Mouse (Mus musculus): ENCODE measurements around the gene Lurap1l. TPM values are rescaled to one million over a fixed set of nuclear protein-coding genes. Genes with fewer than 3 reads are reported as not detected.

The Lurap1l gene
- 6.1 TPM in 2 replicates for polyA plus RNA-seq (2015; fragmentation: Nextera tagmentation; extraction: Ambion mirVana)

DNA sequence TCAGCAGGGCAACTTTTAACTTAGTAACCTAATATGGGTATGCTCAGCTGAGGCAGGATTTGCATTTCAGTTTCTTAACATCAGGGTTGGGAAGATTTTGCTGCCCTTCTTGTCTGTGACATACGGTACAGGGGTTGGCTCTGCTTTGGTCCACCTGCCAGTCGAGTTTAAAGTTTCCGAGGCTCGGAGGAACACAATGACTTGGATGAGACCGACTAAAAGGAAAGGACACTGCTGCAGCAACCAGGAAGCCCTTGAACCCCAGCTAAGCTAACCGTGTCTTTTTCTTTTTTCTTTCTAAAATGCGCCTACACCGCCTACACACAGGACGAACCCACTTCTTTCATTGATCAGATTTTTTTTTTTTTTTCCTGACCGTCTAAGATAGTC lies at the start of gene Lurap1l:
Gene Lurap1l (plus strand): TSS at position 166 of the 390 bp plus-strand sequence.
- Histone ChIP-seq H3K9me3 (no peaks in the 10 kb centered on the region), H3K36me3 (no peaks in the 10 kb centered on the region), H3K4me3 (replicated peaks) (peak within 1 kb of the TSS; percentile 82), H3K9ac (replicated peaks) (peak within 1 kb of the TSS; percentile 88), H3K4me2 (replicated peaks) (peak within 1 kb of the TSS; percentile 72), H3K4me1 (replicated peaks) (0 out of 2 replicates have a peak, but pooled peaks cover 13% of the 10 kb centered on the region), H3K27ac (peak within 1 kb of the TSS; percentile 96), H3K27me3 (no peaks in the 10 kb centered on the region)
- 0% methylated on average over 10 of the region's 10 CpGs for whole genome bisulfite sequencing
- no peak for ATAC-seq

DNA sequence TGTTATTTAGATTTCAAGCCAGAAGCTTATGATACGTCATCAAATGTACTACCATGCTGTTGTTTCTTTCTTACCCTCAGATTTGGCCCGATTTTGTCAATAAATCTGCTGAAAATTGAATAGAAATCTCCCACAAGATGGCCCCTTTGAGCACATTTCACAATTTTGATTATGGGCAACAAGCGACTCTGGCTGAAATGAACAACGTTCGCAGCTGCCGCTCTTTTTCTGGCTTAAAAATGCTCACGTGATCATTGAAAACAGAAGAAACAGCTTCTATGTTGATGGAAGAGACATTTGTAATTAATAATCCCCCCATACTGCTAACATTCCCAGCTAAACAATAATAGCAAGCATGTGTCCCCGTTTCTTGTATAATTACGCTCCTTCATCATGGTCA lies 47.5 kb upstream of the Lurap1l start:
- H3K4me1 ChIP-seq (replicated peaks): peaks cover 7% of the 10 kb centered on the region

DNA sequence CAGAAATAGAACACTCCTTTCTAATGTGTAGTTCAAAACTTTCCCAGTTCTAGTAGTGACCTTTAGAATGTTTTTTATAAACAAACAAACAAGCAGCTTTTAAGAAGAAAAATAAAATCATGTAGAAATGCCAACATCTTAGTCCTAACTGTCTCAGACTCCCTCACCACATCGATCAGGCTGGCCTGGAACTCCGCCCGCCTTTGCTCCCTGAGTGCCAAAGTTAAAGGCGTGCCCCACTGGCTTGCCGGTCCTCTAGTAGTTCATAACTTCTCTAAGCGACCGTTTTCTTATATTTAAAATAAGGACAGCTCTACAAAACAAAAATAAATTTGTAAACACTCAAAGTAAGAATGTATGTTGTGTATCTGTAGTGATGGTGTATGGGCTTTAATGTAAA lies 46.5 kb upstream of the Lurap1l start:
- H3K4me2 ChIP-seq (replicated peaks): no peak overlapping the region
- ATAC-seq: no peak
- no peak overlapping the region for H3K4me3 ChIP-seq (replicated peaks)
- no peaks in the 10 kb centered on the region for H3K27me3 ChIP-seq
- H3K27ac ChIP-seq: no peak overlapping the region
- H3K36me3 ChIP-seq: no peaks in the 10 kb centered on the region
- no peaks in the 10 kb centered on the region for H3K9me3 ChIP-seq
- H3K4me1 ChIP-seq (replicated peaks): peaks cover 7% of the 10 kb centered on the region
- H3K9ac ChIP-seq (replicated peaks): no peak overlapping the region
- 71% methylated on average over 7 of the region's 7 CpGs for WGBS

More for the DNA sequence above, 47.5 kb upstream of the Lurap1l start:
- Histone ChIP-seq H3K27ac (no peak overlapping the region), H3K9me3 (no peaks in the 10 kb centered on the region), H3K9ac (replicated peaks) (no peak overlapping the region), H3K4me3 (replicated peaks) (no peak overlapping the region), H3K4me2 (replicated peaks) (no peak overlapping the region), H3K36me3 (no peaks in the 10 kb centered on the region), H3K27me3 (no peaks in the 10 kb centered on the region)
- 79% methylated on average over 9 of the region's 9 CpGs for WGBS
- no peak for ATAC-seq

DNA sequence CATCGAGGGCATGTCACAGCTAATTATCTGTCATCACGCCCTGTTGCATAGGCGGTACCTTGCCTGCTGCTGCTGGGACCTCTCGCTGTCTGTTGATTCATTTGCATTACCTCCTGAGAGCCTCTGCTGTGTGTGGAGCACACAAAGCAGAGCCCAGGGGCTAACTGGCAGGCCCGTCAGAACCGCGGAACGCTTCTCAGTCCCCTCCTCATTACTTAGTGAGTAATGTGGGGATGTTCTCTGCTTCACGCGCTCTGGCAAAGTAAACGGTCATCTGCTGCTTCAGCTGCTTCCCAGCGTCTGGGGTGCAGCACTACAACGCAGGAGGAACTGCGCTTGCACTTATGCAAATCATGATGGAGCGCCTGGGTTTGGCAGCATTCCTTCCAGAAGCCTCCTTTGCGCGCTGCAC lies 45.9 kb upstream of the Lurap1l start:
- Histone ChIP-seq H3K9ac (replicated peaks) (peak overlapping the region; percentile 64), H3K27me3 (no peaks in the 10 kb centered on the region), H3K9me3 (no peaks in the 10 kb centered on the region), H3K36me3 (no peaks in the 10 kb centered on the region), H3K27ac (peak overlapping the region; percentile 44; the same call in 1 of the 2 replicates), H3K4me2 (replicated peaks) (peak overlapping the region; percentile 56), H3K4me3 (replicated peaks) (peak overlapping the region; percentile 33), H3K4me1 (replicated peaks) (peaks cover 7% of the 10 kb centered on the region)
- WGBS: 0% methylated on average over 17 of the region's 17 CpGs
- ATAC-seq: peak; percentile 93

DNA sequence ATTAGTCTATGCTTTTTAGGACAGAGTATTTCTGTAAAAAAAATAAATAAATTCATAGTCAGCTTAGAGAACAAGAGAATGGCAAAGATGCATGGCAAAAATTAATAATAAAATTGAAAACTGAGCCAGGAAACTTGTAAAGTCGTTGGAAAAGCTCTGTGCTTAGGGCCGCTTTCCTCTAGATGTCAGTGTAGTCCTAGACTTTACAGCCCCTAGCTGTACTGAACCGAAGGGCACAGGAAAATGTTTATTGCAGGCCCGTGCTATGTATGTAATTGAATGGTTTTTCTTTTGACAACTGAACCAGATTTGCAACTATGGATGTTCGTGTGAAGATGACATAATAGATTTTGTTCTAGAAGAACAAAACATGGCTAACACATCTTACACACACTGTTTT lies 44.4 kb upstream of the Lurap1l start:
- peak; percentile 83 for ATAC-seq
- Histone ChIP-seq H3K27ac (no peak overlapping the region), H3K4me2 (replicated peaks) (no peak overlapping the region), H3K36me3 (no peaks in the 10 kb centered on the region), H3K9ac (replicated peaks) (no peak overlapping the region), H3K4me1 (replicated peaks) (peaks cover 7% of the 10 kb centered on the region), H3K27me3 (no peaks in the 10 kb centered on the region), H3K4me3 (replicated peaks) (no peak overlapping the region), H3K9me3 (no peaks in the 10 kb centered on the region)
- 24% methylated on average over 5 of the region's 5 CpGs for WGBS

DNA sequence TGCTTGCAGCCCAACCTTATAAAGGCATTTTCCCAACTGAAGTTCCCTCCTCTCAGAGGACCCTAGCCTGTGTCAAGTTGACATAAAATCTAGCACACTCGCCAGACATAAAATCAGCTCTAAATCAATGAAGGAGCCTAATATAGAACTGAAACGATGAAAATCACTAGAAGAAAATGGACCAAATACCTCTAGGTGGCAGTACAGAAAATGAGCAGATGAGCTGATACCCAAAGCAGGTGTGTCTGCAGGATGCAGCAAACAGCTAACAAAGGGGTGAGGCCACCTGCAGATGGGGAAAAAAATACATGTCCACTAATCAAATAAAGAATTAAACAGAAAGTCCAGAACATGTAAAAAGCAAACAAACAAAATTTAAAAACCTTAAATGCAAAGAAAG lies 40.8 kb upstream of the Lurap1l start:
- peaks cover 4% of the 10 kb centered on the region for H3K4me1 ChIP-seq (replicated peaks)
- WGBS: 57% methylated on average over 2 of the region's 2 CpGs
- no peak overlapping the region for H3K4me2 ChIP-seq (replicated peaks)
- H3K27me3 ChIP-seq: no peaks in the 10 kb centered on the region
- no peak overlapping the region for H3K27ac ChIP-seq
- no peak for ATAC-seq
- H3K4me3 ChIP-seq (replicated peaks): no peak overlapping the region
- no peaks in the 10 kb centered on the region for H3K36me3 ChIP-seq
- no peaks in the 10 kb centered on the region for H3K9me3 ChIP-seq
- H3K9ac ChIP-seq (replicated peaks): no peak overlapping the region

DNA sequence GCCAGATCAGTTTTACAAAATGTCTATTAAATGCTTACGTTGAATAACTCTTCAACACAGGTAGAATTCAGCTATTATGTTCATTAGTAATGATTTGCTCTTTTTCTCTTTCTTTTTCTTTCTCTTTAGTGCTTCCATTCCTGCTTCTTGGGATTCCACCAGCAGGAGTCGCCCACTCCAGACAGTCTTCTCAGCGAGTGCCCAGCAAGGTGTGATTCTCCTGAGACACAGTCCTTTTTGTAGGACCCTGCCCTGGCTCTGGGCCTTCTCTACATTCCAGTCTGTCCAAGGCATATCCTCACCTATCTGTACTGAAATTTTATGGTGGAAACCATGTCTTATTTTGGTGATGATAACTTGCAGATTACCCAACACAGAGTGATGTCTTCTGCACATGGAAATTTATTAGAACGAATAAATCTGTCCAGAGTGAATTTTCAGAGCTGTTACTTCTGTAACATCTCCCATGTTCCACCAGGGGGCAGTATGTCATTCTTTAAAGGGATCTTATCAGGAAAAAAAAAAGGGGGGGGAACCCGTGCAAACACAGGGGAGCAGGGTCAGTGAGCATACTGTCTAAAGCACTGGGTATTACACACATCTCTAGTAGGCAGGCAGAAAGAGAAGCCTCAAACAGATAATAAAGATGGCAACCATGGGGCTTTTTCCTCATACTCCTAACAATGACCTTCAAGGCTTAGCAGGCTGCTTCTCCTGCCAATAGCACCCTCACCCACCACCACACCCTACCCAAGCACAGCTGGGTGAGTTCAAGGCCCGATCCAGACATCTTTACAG lies 37.4 kb upstream of the Lurap1l start:
- no peaks in the 10 kb centered on the region for H3K4me1 ChIP-seq (replicated peaks)
- H3K4me2 ChIP-seq (replicated peaks): no peak overlapping the region

DNA sequence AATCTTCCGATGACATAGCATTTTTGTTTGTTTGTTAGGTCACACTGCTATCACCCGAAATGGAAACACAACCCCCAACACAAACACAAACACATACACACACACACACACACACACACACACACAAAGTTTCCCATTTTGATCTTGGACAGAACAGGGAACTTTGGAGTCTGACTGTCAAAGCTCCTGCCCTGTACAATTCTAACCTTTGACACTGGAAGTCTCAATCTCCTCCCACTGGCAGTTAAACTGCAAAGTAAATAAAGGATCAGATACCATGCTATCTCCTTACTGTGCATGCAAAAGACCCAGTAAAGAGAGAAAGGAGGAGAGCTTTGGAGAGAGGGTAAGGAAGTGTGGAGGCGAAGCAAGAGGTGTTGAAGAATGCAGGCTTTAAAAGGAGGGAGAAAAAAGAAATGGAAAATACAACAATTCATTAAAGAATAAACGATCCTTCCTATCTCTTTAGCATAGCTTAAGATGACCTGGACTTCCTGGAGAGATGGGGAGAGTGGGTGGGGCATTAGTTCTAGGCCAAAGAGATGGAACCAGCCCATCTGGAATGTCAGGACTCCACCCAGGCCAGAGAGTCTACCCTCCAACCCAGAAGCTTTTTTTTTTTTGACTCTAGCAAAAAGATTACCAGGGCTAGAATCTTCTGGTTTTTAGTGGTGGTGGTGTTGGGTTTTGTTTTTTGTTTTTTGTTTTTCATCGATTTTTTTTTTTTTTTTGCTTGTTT lies 36.2 kb upstream of the Lurap1l start:
- no peak overlapping the region for H3K4me2 ChIP-seq (replicated peaks)
- no peaks in the 10 kb centered on the region for H3K9me3 ChIP-seq
- no peak overlapping the region for H3K27ac ChIP-seq
- 68% methylated on average over 5 of the region's 5 CpGs for WGBS
- H3K4me3 ChIP-seq (replicated peaks): no peak overlapping the region
- H3K4me1 ChIP-seq (replicated peaks): no peaks in the 10 kb centered on the region
- H3K27me3 ChIP-seq: no peaks in the 10 kb centered on the region
- H3K9ac ChIP-seq (replicated peaks): no peak overlapping the region
- ATAC-seq: no peak
- no peaks in the 10 kb centered on the region for H3K36me3 ChIP-seq

More for the DNA sequence above, 37.4 kb upstream of the Lurap1l start:
- no peaks in the 10 kb centered on the region for H3K36me3 ChIP-seq
- no peaks in the 10 kb centered on the region for H3K9me3 ChIP-seq
- no peak overlapping the region for H3K27ac ChIP-seq
- H3K9ac ChIP-seq (replicated peaks): no peak overlapping the region
- no peaks in the 10 kb centered on the region for H3K27me3 ChIP-seq
- peak; percentile 66 for ATAC-seq
- 42% methylated on average over 6 of the region's 6 CpGs for WGBS
- H3K4me3 ChIP-seq (replicated peaks): no peak overlapping the region

DNA sequence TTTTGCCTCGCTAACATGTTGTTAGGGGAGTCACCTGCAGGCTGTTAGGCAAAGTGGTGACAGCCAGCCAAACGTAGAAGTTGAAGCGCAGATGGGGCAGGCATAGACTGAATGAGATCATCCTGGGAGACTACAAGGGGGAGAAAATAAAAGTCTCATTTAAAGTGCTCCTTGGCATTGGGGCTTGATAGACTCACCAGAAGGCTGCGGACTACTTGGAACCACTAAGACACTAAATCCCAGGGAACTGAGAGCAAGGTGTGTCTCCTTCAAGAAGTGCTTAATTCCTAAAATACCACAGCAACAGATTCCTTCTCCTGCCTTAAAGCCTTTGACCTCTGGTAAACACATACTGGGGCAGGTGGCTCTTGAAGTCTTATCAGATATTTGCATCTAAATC lies 35.4 kb upstream of the Lurap1l start:
- no peak overlapping the region for H3K4me3 ChIP-seq (replicated peaks)
- H3K36me3 ChIP-seq: no peaks in the 10 kb centered on the region
- H3K4me1 ChIP-seq (replicated peaks): no peaks in the 10 kb centered on the region
- no peak for ATAC-seq
- no peak overlapping the region for H3K4me2 ChIP-seq (replicated peaks)
- no peak overlapping the region for H3K27ac ChIP-seq
- H3K9me3 ChIP-seq: no peaks in the 10 kb centered on the region
- WGBS: 78% methylated on average over 4 of the region's 4 CpGs
- no peaks in the 10 kb centered on the region for H3K27me3 ChIP-seq
- no peak overlapping the region for H3K9ac ChIP-seq (replicated peaks)

DNA sequence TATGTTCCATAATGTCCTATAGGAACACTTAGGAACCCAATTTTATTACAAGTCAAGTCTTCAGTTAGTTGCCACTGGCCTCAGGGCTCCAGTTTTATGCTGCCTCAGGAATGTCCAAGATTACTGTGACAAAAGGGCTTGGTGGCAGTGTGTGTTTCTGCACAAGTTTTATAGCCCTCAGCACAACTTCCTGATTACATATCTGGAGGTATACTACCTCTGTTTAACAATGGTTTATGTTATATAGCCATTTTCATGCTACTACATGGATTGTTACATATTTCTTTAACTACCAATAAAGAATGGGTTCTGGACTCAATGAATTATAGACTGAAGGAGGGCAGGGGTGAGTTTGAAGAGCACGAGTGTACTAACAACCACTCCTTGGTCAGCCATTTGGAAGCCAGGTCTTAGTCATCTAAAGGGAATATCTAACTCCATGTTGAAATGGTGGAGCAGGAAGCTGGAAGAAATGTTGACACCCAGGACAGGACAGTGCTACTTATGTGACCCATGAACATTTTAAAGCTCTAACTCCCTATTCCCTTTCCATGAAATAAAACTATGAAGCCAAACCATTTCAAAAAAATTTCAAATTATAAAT lies 28.3 kb upstream of the Lurap1l start:
- H3K4me2 ChIP-seq (replicated peaks): no peak overlapping the region
- no peaks in the 10 kb centered on the region for H3K27me3 ChIP-seq
- H3K36me3 ChIP-seq: no peaks in the 10 kb centered on the region
- ATAC-seq: no peak
- H3K4me1 ChIP-seq (replicated peaks): no peaks in the 10 kb centered on the region
- 97% methylated on average over 1 of the region's 1 CpGs for WGBS
- H3K4me3 ChIP-seq (replicated peaks): no peak overlapping the region
- no peak overlapping the region for H3K27ac ChIP-seq
- H3K9ac ChIP-seq (replicated peaks): no peak overlapping the region
- H3K9me3 ChIP-seq: no peaks in the 10 kb centered on the region

DNA sequence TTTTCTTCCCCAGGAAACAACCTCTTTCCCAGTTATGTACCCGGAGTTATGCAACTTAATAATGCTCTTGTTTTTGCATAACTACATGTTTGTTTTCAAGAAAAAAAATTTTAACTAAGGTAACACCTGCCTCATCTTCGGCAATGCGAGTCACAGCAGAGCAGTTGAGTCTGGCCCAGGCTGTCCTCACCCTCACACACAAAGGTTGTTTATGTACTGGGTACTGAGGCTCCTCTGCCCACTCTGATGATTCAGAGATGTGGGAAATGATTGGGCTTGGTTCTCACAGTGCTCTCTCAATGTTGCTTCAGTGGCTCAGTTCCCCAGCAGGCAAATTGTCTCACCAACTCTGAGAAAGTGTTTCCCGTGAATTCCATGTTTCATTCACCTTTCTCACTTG lies 23.8 kb upstream of the Lurap1l start:
- Histone ChIP-seq H3K4me1 (replicated peaks) (no peaks in the 10 kb centered on the region), H3K4me3 (replicated peaks) (no peak overlapping the region), H3K9me3 (no peaks in the 10 kb centered on the region), H3K27ac (no peak overlapping the region), H3K4me2 (replicated peaks) (no peak overlapping the region), H3K36me3 (no peaks in the 10 kb centered on the region), H3K27me3 (no peaks in the 10 kb centered on the region), H3K9ac (replicated peaks) (no peak overlapping the region)
- WGBS: 86% methylated on average over 4 of the region's 4 CpGs
- ATAC-seq: no peak

DNA sequence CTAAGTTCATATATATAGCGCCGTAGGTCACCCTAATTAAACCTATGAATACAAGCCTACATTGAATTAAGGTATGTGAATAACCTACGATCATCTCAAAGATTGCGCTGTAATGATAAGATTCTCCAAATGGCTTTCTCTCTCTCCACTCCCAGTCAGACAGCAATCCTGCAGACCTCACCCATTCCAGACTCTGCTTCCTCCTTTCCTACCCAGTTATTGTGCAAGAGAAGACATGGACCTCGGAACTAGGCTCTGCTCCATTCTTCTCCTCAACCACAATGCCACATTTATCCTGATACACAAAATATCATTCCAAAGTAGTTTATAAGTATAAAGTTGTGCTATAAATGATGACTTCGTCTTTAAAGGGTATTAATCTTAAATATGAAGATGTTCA lies 19.4 kb upstream of the Lurap1l start:
- no peak overlapping the region for H3K4me2 ChIP-seq (replicated peaks)
- H3K27me3 ChIP-seq: no peaks in the 10 kb centered on the region
- H3K36me3 ChIP-seq: no peaks in the 10 kb centered on the region
- H3K9me3 ChIP-seq: no peaks in the 10 kb centered on the region
- H3K9ac ChIP-seq (replicated peaks): no peak overlapping the region
- H3K4me3 ChIP-seq (replicated peaks): no peak overlapping the region
- H3K27ac ChIP-seq: no peak overlapping the region
- ATAC-seq: no peak
- WGBS: 92% methylated on average over 6 of the region's 6 CpGs
- no peaks in the 10 kb centered on the region for H3K4me1 ChIP-seq (replicated peaks)

Data from midbrain, embryonic 13.5 days (tissue).